Mouse (Mus musculus): Measurements from ENCODE around the gene Vstm2a.

DNA sequence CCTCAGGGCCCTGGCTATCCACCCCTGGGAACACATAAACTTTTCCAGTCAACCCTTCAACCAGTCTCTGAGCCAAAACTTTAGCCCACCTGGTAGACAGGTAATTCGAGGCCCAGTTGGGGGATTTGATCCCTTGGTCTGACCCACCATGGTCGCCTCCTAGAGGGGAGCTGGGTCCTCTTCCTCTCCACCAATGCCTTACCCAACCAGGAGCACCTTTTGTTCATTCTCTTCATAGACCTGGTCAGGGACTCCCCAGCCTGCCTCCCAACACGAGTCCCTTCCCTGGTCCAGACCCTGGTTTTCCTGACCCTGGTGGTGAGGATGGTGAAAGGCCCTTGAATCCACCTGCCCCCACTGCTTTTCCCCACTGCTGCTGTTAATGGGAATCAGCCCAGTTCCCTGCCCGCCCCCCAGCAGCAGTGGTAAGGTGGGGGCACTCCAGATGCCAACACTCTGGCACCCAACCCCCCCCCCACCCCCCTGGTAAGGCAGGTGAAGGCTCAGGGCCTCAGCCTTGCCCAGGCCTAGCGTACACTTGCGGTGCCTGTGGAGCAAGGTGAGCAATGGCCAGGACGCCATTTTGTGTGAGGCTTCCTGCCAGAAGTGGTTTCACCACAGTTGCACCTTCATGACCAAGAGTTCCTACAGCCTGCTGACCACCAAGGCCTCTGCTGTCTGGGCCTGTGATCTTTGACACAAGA lies 182.2 kb downstream of the Vstm2a start:
- no peak for TF ChIP-seq GATA1 (IDR thresholded peaks at IDR 0.05; ENCODE audit: borderline replicate concordance, low read length)
- no peak for TF ChIP-seq FLI1 (IDR thresholded peaks at IDR 0.05; ENCODE audit: low read length)
